Mouse (Mus musculus) hindbrain, embryonic 16.5 days (tissue): ENCODE data around the gene Zfp618. TPM values are rescaled to one million over a fixed set of nuclear protein-coding genes. Genes with fewer than 3 reads are reported as not detected.
A peak's percentile ranks its signal among the peaks of the same experiment; 100 is the strongest.

Experiments used
- ATAC-seq: fragments of 200-750 bp; cut with Nextera tagmentation; 2 replicates; pipeline ENCODE4 v1.8.0; 2017; ENCODE audit warnings: moderate TSS enrichment, moderate library complexity
- H3K27ac ChIP-seq: fragments of 300-500 bp; sonication (generic); 2 replicates; pipeline ENCODE4 v1.5.1; 2014; ENCODE audit warnings: low read depth, mild to moderate bottlenecking, control low read depth, low read length, moderate library complexity
- H3K27me3 ChIP-seq: fragments of 300-500 bp; sonication (generic); replicated peaks from 2 replicates; pipeline ENCODE4 v1.6.1; 2014; ENCODE audit warnings: low read length; ENCODE audit not compliant: control insufficient read depth, insufficient read depth
- H3K36me3 ChIP-seq: fragments of 300-500 bp; sonication (generic); 2 replicates; pipeline ENCODE4 v1.6.1; 2014; ENCODE audit warnings: mild to moderate bottlenecking, low read length, moderate library complexity, mixed read lengths; ENCODE audit not compliant: control insufficient read depth, insufficient read depth
- H3K4me1 ChIP-seq: fragments of 300-500 bp; sonication (generic); 2 replicates; pipeline ENCODE4 v1.6.1; 2014; ENCODE audit warnings: low read depth, low read length; ENCODE audit not compliant: control insufficient read depth, insufficient read depth
- H3K4me2 ChIP-seq: fragments of 300-500 bp; sonication (generic); 2 replicates; pipeline ENCODE4 v1.6.1; 2014; ENCODE audit warnings: mild to moderate bottlenecking, low read length, control low read depth, moderate library complexity
- H3K4me3 ChIP-seq: fragments of 300-500 bp; sonication (generic); 2 replicates; pipeline ENCODE4 v1.5.1; 2014; ENCODE audit warnings: mild to moderate bottlenecking, low read length, control low read depth, moderate library complexity
- H3K9ac ChIP-seq: fragments of 300-500 bp; sonication (generic); 2 replicates; pipeline ENCODE4 v1.6.1; 2014; ENCODE audit warnings: low read depth, mild to moderate bottlenecking, control low read depth, low read length, moderate library complexity
- H3K9me3 ChIP-seq: fragments of 300-500 bp; sonication (generic); 2 replicates; pipeline ENCODE4 v1.6.1; 2014; ENCODE audit warnings: mild to moderate bottlenecking, low read length, moderate library complexity; ENCODE audit not compliant: control insufficient read depth
- WGBS: fragments of 180-500 bp; shearing (Covaris S2); extraction: QIAGEN DNeasy Blood & Tissue Kit; methylation state at CpG from one replicate; pipeline ENCODE4 v1.1.7; 2014; 5-methylcytosine and 5-hydroxymethylcytosine counted together
- polyA plus RNA-seq: library from polyadenylated mRNA; unstranded; fragments of >200 nt; fragmentation: Nextera tagmentation; extraction: Ambion mirVana; gene quantifications from 2 replicates; pipeline ENCODE4 v1.2.1, GENCODE M21; 2015

The Zfp618 gene
- polyA plus RNA-seq, 1 experiment from 2014 or later, result 22.9 TPM

- Histone ChIP-seq H3K36me3 (no peaks in the 10 kb centered on the region), H3K9me3 (no peaks in the 10 kb centered on the region), H3K4me3 (no peak overlapping the region), H3K27ac (no peak overlapping the region), H3K27me3 (no peaks in the 10 kb centered on the region), H3K4me1 (peaks cover 11% of the 10 kb centered on the region), H3K4me2 (no peak overlapping the region), H3K9ac (no peak overlapping the region)
- ATAC-seq, result no peak
- 79% methylated on average over 9 of the region's 9 CpGs for WGBS
These were observed 67.2 kb downstream of the Zfp618 start for GRCm38 (mm10) chr4:63032581-63033006.

- Histone ChIP-seq H3K9me3 (no peaks in the 10 kb centered on the region), H3K27me3 (no peaks in the 10 kb centered on the region), H3K9ac (no peak overlapping the region), H3K27ac (peak overlapping the region; percentile 17; the same call in 1 of the 2 replicates), H3K4me3 (no peak overlapping the region), H3K36me3 (no peaks in the 10 kb centered on the region), H3K4me1 (peaks cover 11% of the 10 kb centered on the region), H3K4me2 (no peak overlapping the region)
- 24% methylated on average over 5 of the region's 5 CpGs for whole genome bisulfite sequencing
- ATAC-seq, result no peak
These were observed 68.4 kb downstream of the Zfp618 start for GRCm38 (mm10) chr4:63033724-63034123.

- Histone ChIP-seq H3K27ac (no peak overlapping the region), H3K27me3 (no peaks in the 10 kb centered on the region), H3K4me2 (no peak overlapping the region), H3K36me3 (no peaks in the 10 kb centered on the region), H3K9me3 (no peaks in the 10 kb centered on the region), H3K4me1 (peaks cover 11% of the 10 kb centered on the region), H3K4me3 (no peak overlapping the region), H3K9ac (no peak overlapping the region)
- ATAC-seq, result no peak
- WGBS, result 78% methylated on average over 7 of the region's 7 CpGs
These were observed 70.6 kb downstream of the Zfp618 start for GRCm38 (mm10) chr4:63035991-63036390.

- Histone ChIP-seq H3K27ac (no peak overlapping the region), H3K4me2 (no peak overlapping the region), H3K36me3 (no peaks in the 10 kb centered on the region), H3K27me3 (no peaks in the 10 kb centered on the region), H3K4me1 (peaks cover 11% of the 10 kb centered on the region), H3K4me3 (no peak overlapping the region), H3K9ac (no peak overlapping the region), H3K9me3 (no peaks in the 10 kb centered on the region)
- 92% methylated on average over 5 of the region's 5 CpGs for WGBS
- ATAC-seq, result no peak
These were observed 71.4 kb downstream of the Zfp618 start for GRCm38 (mm10) chr4:63036790-63037189.

GRCm38 (mm10) chr4:63037555-63037954 is 72.2 kb downstream of the Zfp618 start:
- Histone ChIP-seq H3K4me3 (no peak overlapping the region), H3K4me2 (no peak overlapping the region), H3K9ac (no peak overlapping the region), H3K27me3 (no peaks in the 10 kb centered on the region), H3K9me3 (no peaks in the 10 kb centered on the region), H3K36me3 (no peaks in the 10 kb centered on the region), H3K27ac (no peak overlapping the region), H3K4me1 (peaks cover 11% of the 10 kb centered on the region)
- WGBS, result 79% methylated on average over 4 of the region's 4 CpGs
- no peak for ATAC-seq

- no peak overlapping the region for H3K4me3 ChIP-seq
- peaks cover 11% of the 10 kb centered on the region for H3K4me1 ChIP-seq
- H3K9ac ChIP-seq, result no peak overlapping the region
- no peak overlapping the region for H3K4me2 ChIP-seq
- ATAC-seq, result no peak
- H3K27ac ChIP-seq, result no peak overlapping the region
- WGBS, result 57% methylated on average over 2 of the region's 2 CpGs
- H3K9me3 ChIP-seq, result no peaks in the 10 kb centered on the region
- no peaks in the 10 kb centered on the region for H3K36me3 ChIP-seq
- no peaks in the 10 kb centered on the region for H3K27me3 ChIP-seq
These were observed 72.9 kb downstream of the Zfp618 start for GRCm38 (mm10) chr4:63038265-63038664.

- H3K27me3 ChIP-seq, result no peaks in the 10 kb centered on the region
- no peaks in the 10 kb centered on the region for H3K9me3 ChIP-seq
- ATAC-seq, result no peak
- H3K4me3 ChIP-seq, result no peak overlapping the region
- H3K4me2 ChIP-seq, result no peak overlapping the region
- no peaks in the 10 kb centered on the region for H3K36me3 ChIP-seq
- no peak overlapping the region for H3K9ac ChIP-seq
- 94% methylated on average over 10 of the region's 10 CpGs for WGBS
- peaks cover 11% of the 10 kb centered on the region for H3K4me1 ChIP-seq
- H3K27ac ChIP-seq, result no peak overlapping the region
These were observed 73.6 kb downstream of the Zfp618 start for GRCm38 (mm10) chr4:63038937-63039336.

GRCm38 (mm10) chr4:63048606-63049005 is 83.2 kb downstream of the Zfp618 start:
- H3K4me1 ChIP-seq, result no peaks in the 10 kb centered on the region; the same call in 1 of the 2 replicates
- no peaks in the 10 kb centered on the region for H3K9me3 ChIP-seq
- H3K27me3 ChIP-seq, result no peaks in the 10 kb centered on the region
- H3K4me3 ChIP-seq, result no peak overlapping the region
- no peak overlapping the region for H3K27ac ChIP-seq
- no peaks in the 10 kb centered on the region for H3K36me3 ChIP-seq
- no peak overlapping the region for H3K4me2 ChIP-seq
- WGBS, result 79% methylated on average over 3 of the region's 3 CpGs
- ATAC-seq, result no peak
- H3K9ac ChIP-seq, result no peak overlapping the region

- H3K4me1 ChIP-seq, result no peaks in the 10 kb centered on the region; the same call in 1 of the 2 replicates
- H3K9me3 ChIP-seq, result no peaks in the 10 kb centered on the region
- no peaks in the 10 kb centered on the region for H3K36me3 ChIP-seq
- H3K9ac ChIP-seq, result no peak overlapping the region
- no peak overlapping the region for H3K4me3 ChIP-seq
- H3K27ac ChIP-seq, result no peak overlapping the region
- ATAC-seq, result no peak
- no peaks in the 10 kb centered on the region for H3K27me3 ChIP-seq
- H3K4me2 ChIP-seq, result no peak overlapping the region
These were observed 84.4 kb downstream of the Zfp618 start for GRCm38 (mm10) chr4:63049596-63050318.
